Comparison of ENCODE assay signal across 8 mouse cellular contexts in genomic region chr10:44526751-44527591, GRCm38 (mm10). TPM values are rescaled to one million over a fixed set of nuclear protein-coding genes. Genes with fewer than 3 reads are reported as not detected.
DNase-seq lines count a peak whose midpoint lies in the region; ATAC-seq and TF ChIP-seq lines count a peak whose summit lies in the region.

No protein-coding gene starts in this region.

- no peaks in the 10 kb centered on the region for H3K9me3 ChIP-seq in forebrain, postnatal 0 days (ENCODE audit: low read length)
- no peaks in the 10 kb centered on the region for H3K9me3 ChIP-seq in neural tube, embryonic 11.5 days (ENCODE audit: control insufficient read depth, low read length)

- 2% methylated on average over 31 of the region's 31 CpGs for WGBS in forebrain, postnatal 0 days
- under 1% methylated on average over 31 of the region's 31 CpGs for WGBS in neural tube, embryonic 11.5 days

- TF ChIP-seq CTCF in forebrain, postnatal 0 days (IDR thresholded peaks at IDR 0.05; ENCODE audit: low read depth): no peak

- ATAC-seq in forebrain, postnatal 0 days: peak; percentile 39
- no peak for ATAC-seq in neural tube, embryonic 11.5 days (ENCODE audit: insufficient read depth, low FRiP score, low TSS enrichment)
- ATAC-seq in erythroblast, adult 5-6 weeks (replicated peaks; ENCODE audit: low FRiP score, poor library complexity, severe bottlenecking): no peak

- H3K27ac ChIP-seq in forebrain, postnatal 0 days (ENCODE audit: low read depth, low read length): no peak overlapping the region
- H3K27ac ChIP-seq in neural tube, embryonic 11.5 days (ENCODE audit: low read depth, low read length): no peak overlapping the region

- DNase-seq in layer of hippocampus, adult 9-11 months: peak; percentile 16
- no peak for DNase-seq in layer of hippocampus, postnatal 25 days (ENCODE audit: extremely low spot score in 1 of 2, low spot score in 1 of 2)
- peak; percentile 49 for DNase-seq in adrenal gland, postnatal 10 days
- DNase-seq in forebrain, postnatal 0 days: peak; percentile 58
- peak; percentile 58 for DNase-seq in kidney, adult 11 months
- DNase-seq in lung, adult 18-20 months: peak; percentile 59 to 66
- peak; percentile 63 for DNase-seq in neural tube, embryonic 11.5 days (ENCODE audit: low spot score)

- H3K27me3 ChIP-seq in forebrain, postnatal 0 days (ENCODE audit: insufficient read depth, low read length): peaks cover 60% of the 10 kb centered on the region
- peaks cover 34% of the 10 kb centered on the region for H3K27me3 ChIP-seq in neural tube, embryonic 11.5 days (ENCODE audit: control insufficient read depth, insufficient read depth, low read length)

- no peaks in the 10 kb centered on the region for H3K36me3 ChIP-seq in forebrain, postnatal 0 days (ENCODE audit: insufficient read depth)
- H3K36me3 ChIP-seq in neural tube, embryonic 11.5 days (ENCODE audit: control insufficient read depth, insufficient read depth, low read length): no peaks in the 10 kb centered on the region

- H3K4me3 ChIP-seq in forebrain, postnatal 0 days (ENCODE audit: low read depth, low read length): peak overlapping the region; percentile 3; the same call in 1 of the 2 replicates
- peak overlapping the region; percentile 26 for H3K4me3 ChIP-seq in neural tube, embryonic 11.5 days (ENCODE audit: low read depth, low read length)

- H3K9ac ChIP-seq in forebrain, postnatal 0 days: no peak overlapping the region
- H3K9ac ChIP-seq in neural tube, embryonic 11.5 days (ENCODE audit: low read length): no peak overlapping the region; the same call in 1 of the 2 replicates

- peak overlapping the region; percentile 23 for H3K4me2 ChIP-seq in forebrain, postnatal 0 days (ENCODE audit: low read depth)
- H3K4me2 ChIP-seq in neural tube, embryonic 11.5 days (ENCODE audit: low read depth): peak overlapping the region; percentile 49

- 0 out of 2 replicates have a peak, but pooled peaks cover 5% of the 10 kb centered on the region for H3K4me1 ChIP-seq in forebrain, postnatal 0 days (ENCODE audit: insufficient read depth)
- peaks cover 9% of the 10 kb centered on the region; the same call in 1 of the 2 replicates for H3K4me1 ChIP-seq in neural tube, embryonic 11.5 days (ENCODE audit: control insufficient read depth, insufficient read depth, low read length)

RNA-seq across cellular contexts. Expression of gene Prdm1, which starts 1.3 kb away (rescaled TPM):
- total RNA-seq in layer of hippocampus, postnatal 25 days (2021): under 1 TPM; 0.35 to 0.62 TPM
- total RNA-seq in adrenal gland, postnatal 10 days (2021): 1 to 10 TPM; 2.1 to 3.4 TPM
- 0.71 and 1.0 TPM in 2 replicates for total RNA-seq in forebrain, postnatal 0 days (2014; rRNA removed)
- polyA plus RNA-seq in forebrain, postnatal 0 days (2015; fragmentation: Nextera tagmentation; extraction: Ambion mirVana): 0.23 and 0.25 TPM in 2 replicates
- 1.5 and 1.7 TPM in 2 replicates for polyA plus RNA-seq in neural tube, embryonic 11.5 days (2014; fragmentation: Nextera tagmentation; extraction: Ambion mirVana)
- 0.42 and 0.77 TPM in 2 replicates for total RNA-seq in erythroblast, adult 5-6 weeks (2015; ENCODE audit: low replicate concordance)
- 0.84 and 2.6 TPM in 2 replicates for total RNA-seq in erythroblast, adult 5-6 weeks (2017; ENCODE audit: low replicate concordance)

Comparison
In these comparisons a context has a peak if more than half of its experiments do, and no peak if none do; other contexts are left out.
1. DNase-seq: peak in layer of hippocampus, adult 9-11 months (single experiment), adrenal gland, postnatal 10 days (single experiment), forebrain, postnatal 0 days (single experiment), kidney, adult 11 months (single experiment), lung, adult 18-20 months (2 of 2) and neural tube, embryonic 11.5 days (single experiment); none in layer of hippocampus, postnatal 25 days (0 of 2).